Mouse (Mus musculus): ENCODE measurements around the gene Mrps7.

Mrps7 gene

DNA sequence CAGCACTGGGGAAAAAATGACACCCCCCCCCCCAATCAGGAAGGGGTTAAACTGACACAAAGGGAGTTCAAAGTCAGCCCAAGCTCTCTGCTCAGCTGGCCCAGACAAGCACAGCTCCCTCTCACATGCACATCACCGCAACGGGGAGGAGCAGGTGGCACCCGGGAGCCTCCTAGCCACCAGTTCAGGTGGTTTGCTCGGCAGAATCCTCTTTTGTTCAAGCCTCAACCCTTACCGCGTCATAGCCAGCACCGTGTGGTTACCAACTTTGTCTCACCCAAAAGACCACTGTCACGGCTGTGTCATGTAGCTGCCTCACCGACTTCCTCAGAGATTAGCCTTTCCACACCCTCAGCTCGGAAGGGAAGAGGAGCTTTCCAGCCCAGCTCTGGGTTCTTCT, 39.5 kb downstream of the Mrps7 start:
- in situ Hi-C loops (cut with MboI, MseI): loop anchor here (5.0 to 25.0 kb wide), 2 partner anchors 34 to 769 kb away; partner anchors contain the start of gene Rnf157

DNA sequence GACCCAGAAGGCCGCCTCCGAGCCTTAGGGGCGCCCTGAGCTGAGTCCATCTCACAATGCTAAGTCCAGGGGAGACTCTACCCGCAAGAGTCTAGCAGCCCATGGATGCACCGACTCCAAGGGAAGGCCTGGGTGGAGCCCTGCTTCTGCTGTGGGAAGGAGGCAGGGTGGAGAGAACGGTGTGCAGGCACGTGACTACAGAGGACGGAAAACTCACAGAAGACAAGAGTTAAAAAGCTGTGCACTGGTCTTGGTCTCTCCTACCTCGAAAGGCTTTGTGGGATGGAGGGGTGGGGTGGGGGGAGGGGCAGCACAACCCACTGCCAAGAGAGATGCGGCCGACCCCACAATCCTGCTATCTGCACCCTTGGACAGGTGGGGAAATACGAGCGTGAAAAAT, 40.6 kb downstream of the Mrps7 start:
- in situ Hi-C loops (cut with MboI, MseI): loop anchor here (5.0 to 25.0 kb wide), 2 partner anchors 33 to 768 kb away; partner anchors contain the start of gene Rnf157

DNA sequence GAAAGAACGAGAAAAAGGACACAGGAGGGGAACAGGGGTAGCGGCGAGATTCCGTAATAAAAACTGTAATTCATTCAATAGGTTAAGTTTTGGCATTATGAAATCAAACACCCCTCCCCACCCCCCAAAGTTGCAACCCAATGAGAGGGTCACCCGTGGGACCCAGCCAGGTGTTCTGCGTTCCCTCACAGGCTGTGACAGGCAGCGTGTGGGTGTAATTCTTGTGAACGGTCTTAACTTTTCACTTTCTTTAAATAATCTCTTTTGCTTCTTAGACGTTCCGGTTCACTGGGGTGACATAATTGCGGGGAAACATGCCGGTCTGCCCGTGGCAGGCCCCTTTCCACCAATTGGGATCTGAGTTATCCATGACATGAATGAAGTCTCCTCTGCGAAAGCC, 41.8 kb downstream of the Mrps7 start:
- in situ Hi-C loops (cut with MboI, MseI): loop anchor here (25.0 kb wide), 1 partner anchor 767 kb away; the partner anchor contains the start of gene Rnf157

DNA sequence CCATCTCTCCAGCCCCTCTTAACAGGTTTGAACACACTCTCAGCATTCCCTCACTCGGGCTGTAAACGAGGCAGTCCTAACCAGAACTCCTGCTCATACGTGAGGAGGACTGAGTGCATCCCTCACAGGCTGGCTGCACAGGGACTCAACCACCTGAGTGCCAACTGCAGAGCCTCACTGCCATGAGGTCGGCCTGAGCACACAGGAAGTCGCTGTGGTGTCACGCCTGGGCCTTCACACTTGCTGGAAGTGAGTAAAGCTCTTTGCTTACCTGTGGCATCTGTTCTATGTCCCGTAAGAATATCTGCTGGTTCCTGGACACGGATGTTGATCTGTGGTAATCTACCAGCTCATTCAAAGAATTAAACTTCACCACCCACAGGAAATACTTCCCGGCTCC, 42.7 kb downstream of the Mrps7 start:
- in situ Hi-C loops (cut with MboI, MseI): loop anchor here (25.0 kb wide), 1 partner anchor 766 kb away; the partner anchor contains the start of gene Rnf157

DNA sequence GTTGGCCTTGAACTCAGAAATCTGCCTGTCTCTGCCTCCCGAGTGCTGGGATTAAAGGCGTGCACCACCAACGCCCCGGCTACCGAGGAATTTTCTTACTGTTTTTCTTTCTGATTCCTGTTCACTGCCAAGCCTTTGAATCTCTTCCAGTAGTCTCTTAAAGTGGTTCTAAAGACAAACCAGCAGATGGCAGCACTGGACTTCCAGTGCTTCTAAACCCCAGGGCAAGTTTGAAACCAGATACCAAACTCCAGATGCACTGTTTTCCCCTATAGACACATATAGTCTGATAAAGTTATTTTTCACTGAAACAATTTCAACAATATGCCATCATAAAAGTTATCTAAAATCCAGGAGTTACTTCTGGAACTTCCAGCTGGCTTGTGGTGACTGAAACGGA, 43.7 kb downstream of the Mrps7 start:
- in situ Hi-C loops (cut with MboI, MseI): loop anchor here (25.0 kb wide), 1 partner anchor 765 kb away; the partner anchor contains the start of gene Rnf157

DNA sequence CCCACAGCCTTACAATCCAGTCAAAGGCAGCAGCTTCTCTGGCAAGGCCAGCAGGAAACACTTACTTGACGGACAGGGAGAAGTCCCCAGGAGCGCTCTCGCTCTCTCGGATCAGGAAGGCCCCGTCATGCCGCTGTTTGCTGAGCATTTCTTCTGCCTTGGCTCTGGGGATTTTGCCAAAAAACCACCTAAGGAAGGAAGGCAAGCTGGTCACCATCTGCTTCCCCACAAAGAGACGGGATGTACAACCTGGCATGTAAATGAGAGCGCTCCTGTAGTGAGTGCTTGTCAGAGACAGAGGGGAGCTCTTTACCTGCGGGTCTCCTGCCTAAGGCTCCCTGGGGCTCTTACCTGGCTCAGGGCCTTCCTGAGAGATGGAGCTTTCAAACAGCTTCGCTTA, 46.0 kb downstream of the Mrps7 start:
- in situ Hi-C loops (cut with MboI, MseI): loop anchor here (25.0 kb wide), 1 partner anchor 763 kb away; the partner anchor contains the start of gene Rnf157

DNA sequence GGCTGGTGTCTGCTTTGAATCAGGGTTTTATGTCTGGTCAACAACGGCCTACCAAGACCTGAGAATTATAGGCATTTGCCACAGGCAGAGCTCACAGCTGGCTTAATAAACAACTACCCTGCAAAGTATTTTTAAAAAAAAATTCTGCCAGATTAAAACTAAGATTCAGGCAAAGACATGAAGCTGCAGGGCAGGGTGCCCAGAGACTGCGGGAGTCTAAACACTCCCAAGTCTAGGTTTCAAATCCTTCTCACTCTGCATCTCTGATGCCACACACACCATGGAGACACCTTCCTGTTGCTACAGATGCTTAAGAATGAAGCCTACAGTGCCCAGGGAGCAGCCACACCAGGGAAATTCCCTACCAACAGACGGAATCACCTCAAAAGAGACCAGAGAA, 48.0 kb downstream of the Mrps7 start:
- in situ Hi-C loops (cut with MboI, MseI): no loop called here

DNA sequence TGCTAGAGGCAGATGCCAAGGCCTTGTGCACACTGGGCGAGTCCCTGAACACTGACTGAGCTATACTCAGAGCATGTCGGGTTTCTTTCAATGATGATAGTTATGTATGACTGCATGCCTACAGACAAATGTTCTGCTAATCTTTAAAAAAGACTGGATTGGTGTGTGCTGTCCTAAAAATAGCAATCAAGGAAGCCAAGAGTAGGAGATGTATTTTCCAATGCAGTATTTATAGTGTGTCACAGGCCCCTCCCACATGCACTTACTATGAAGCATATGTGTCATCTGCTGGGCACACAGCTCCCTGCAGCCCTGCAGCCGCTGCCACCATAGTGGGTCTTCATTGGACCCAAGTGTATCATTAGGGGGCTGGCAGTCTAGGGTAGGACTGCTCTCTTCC, 49.5 kb downstream of the Mrps7 start:
- in situ Hi-C loops (cut with MboI, MseI): no loop called here

DNA sequence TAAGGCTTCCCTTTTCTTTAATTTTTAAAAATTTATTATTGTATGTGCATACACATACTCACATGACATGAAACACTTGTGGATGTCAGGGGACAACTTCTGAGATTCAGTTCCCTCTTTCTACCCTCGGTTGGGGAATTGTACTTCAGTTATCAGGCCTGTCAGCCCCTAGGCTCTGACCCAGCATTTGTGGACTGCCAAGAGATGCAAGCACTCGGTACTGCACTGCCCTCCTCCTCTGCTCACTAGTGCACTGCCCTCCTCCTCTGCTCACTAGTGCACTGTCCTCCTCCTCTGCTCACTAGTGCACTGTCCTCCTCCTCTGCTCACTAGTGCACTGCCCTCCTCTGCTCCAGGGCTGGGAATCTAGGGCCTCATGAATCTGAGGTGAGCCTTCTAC, 50.4 kb downstream of the Mrps7 start:
- in situ Hi-C loops (cut with MboI, MseI): no loop called here

Data from T-helper 2 cell (primary cell).